In genomic region chr3:27861601-27862000, GRCm38 (mm10) we compare ENCODE assay signal across 11 mouse cellular contexts. TPM values are rescaled to one million over a fixed set of nuclear protein-coding genes. Genes with fewer than 3 reads are reported as not detected.
A peak's percentile ranks its signal among the peaks of the same experiment; 100 is the strongest.
DNase-seq lines count a peak whose midpoint lies in the region; ATAC-seq and TF ChIP-seq lines count a peak whose summit lies in the region.
"Had no signal": no experiment of that assay in that cellular context is flagged by ENCODE, and none has a peak within 500 bp of the region (broad histone marks: within the 10 kb centered on the region; RNA-seq: fewer than 3 reads in every experiment).

No protein-coding gene starts in this region.

- H3K9ac ChIP-seq in hindbrain, embryonic 15.5 days: no peak overlapping the region
- no peak overlapping the region for H3K9ac ChIP-seq in hindbrain, embryonic 13.5 days
- no peak overlapping the region for H3K9ac ChIP-seq in forebrain, embryonic 15.5 days (replicated peaks)

- WGBS in hindbrain, embryonic 15.5 days: 67% methylated on average over 6 of the region's 6 CpGs
- WGBS in hindbrain, embryonic 13.5 days: 67% methylated on average over 6 of the region's 6 CpGs
- WGBS in forebrain, embryonic 15.5 days: 55% methylated on average over 6 of the region's 6 CpGs
- WGBS in lung, adult 2 months: 50% methylated on average over 6 of the region's 6 CpGs

- DNase-seq in adrenal gland, adult 2 months: peak; percentile 93
- peak; percentile 22 for DNase-seq in heart, postnatal 25 days (ENCODE audit: low spot score)
- peak; percentile 58 for DNase-seq in lung, adult 2 months
- DNase-seq in testis, postnatal 14 days (ENCODE audit: low spot score): peak; percentile 52
- DNase-seq in thymus, postnatal 25 days: no peak

- H3K9me3 ChIP-seq in hindbrain, embryonic 15.5 days: no peaks in the 10 kb centered on the region
- H3K9me3 ChIP-seq in hindbrain, embryonic 13.5 days: no peaks in the 10 kb centered on the region
- no peaks in the 10 kb centered on the region for H3K9me3 ChIP-seq in forebrain, embryonic 15.5 days

- no peaks in the 10 kb centered on the region for H3K27me3 ChIP-seq in hindbrain, embryonic 15.5 days
- H3K27me3 ChIP-seq in hindbrain, embryonic 13.5 days: no peaks in the 10 kb centered on the region
- H3K27me3 ChIP-seq in forebrain, embryonic 15.5 days: no peaks in the 10 kb centered on the region
- H3K27me3 ChIP-seq: CH12.LX had no signal

- TF ChIP-seq POLR2A in lung, adult 2 months (IDR thresholded peaks at IDR 0.05; ENCODE audit: borderline replicate concordance, extremely low read depth, low read depth, low read length): no peak

- TF ChIP-seq CTCF in lung, adult 2 months (IDR thresholded peaks at IDR 0.05; ENCODE audit: insufficient read depth, low read length): no peak

- no peak overlapping the region for H3K4me2 ChIP-seq in hindbrain, embryonic 15.5 days
- H3K4me2 ChIP-seq in hindbrain, embryonic 13.5 days: no peak overlapping the region
- H3K4me2 ChIP-seq in forebrain, embryonic 15.5 days (replicated peaks): no peak overlapping the region

- intact Hi-C loops in heart, postnatal 25 days (cut with DNase I): loop anchor here (5.0 to 10.0 kb wide), 4 partner anchors 76 to 399 kb away; partner anchors contain the start of genes Fndc3b and Pld1

- H3K4me3 ChIP-seq in hindbrain, embryonic 15.5 days: no peak overlapping the region
- no peak overlapping the region for H3K4me3 ChIP-seq in hindbrain, embryonic 13.5 days
- no peak overlapping the region for H3K4me3 ChIP-seq in forebrain, embryonic 15.5 days
- no peak overlapping the region for H3K4me3 ChIP-seq in lung, adult 2 months (replicated peaks; ENCODE audit: extremely low read depth, low read depth, low read length)

- peaks cover 32% of the 10 kb centered on the region for H3K4me1 ChIP-seq in hindbrain, embryonic 15.5 days (replicated peaks)
- H3K4me1 ChIP-seq in hindbrain, embryonic 13.5 days (replicated peaks): peaks cover 35% of the 10 kb centered on the region
- peaks cover 25% of the 10 kb centered on the region for H3K4me1 ChIP-seq in forebrain, embryonic 15.5 days
- peaks cover 14% of the 10 kb centered on the region for H3K4me1 ChIP-seq in lung, adult 2 months (ENCODE audit: control insufficient read depth, insufficient read depth, low read length)

- no peaks in the 10 kb centered on the region for H3K36me3 ChIP-seq in hindbrain, embryonic 15.5 days
- no peaks in the 10 kb centered on the region for H3K36me3 ChIP-seq in hindbrain, embryonic 13.5 days
- no peaks in the 10 kb centered on the region for H3K36me3 ChIP-seq in forebrain, embryonic 15.5 days

- peak; percentile 57 for ATAC-seq in hindbrain, embryonic 15.5 days (ENCODE audit: low FRiP score, low read depth)
- no peak for ATAC-seq in hindbrain, embryonic 13.5 days (ENCODE audit: low FRiP score)
- peak; percentile 39 for ATAC-seq in forebrain, embryonic 15.5 days (replicated peaks)

- H3K27ac ChIP-seq in hindbrain, embryonic 15.5 days (replicated peaks): no peak overlapping the region
- H3K27ac ChIP-seq in hindbrain, embryonic 13.5 days: no peak overlapping the region
- no peak overlapping the region for H3K27ac ChIP-seq in forebrain, embryonic 15.5 days (replicated peaks)

RNA-seq across cellular contexts. Expression of gene Tmem212, which starts 34.6 kb away (rescaled TPM):
- polyA plus RNA-seq in hindbrain, embryonic 15.5 days (2015; fragmentation: Nextera tagmentation; extraction: Ambion mirVana): not detected in 2 replicates
- polyA plus RNA-seq in hindbrain, embryonic 13.5 days (2015; fragmentation: Nextera tagmentation; extraction: Ambion mirVana): not detected in 2 replicates
- not detected for total RNA-seq in adrenal gland, adult 2 months (2021)
- not detected in 2 replicates for polyA plus RNA-seq in adrenal gland, adult 2 months (2012; rRNA removed)
- not detected in 2 replicates for polyA plus RNA-seq in forebrain, embryonic 15.5 days (2015; fragmentation: Nextera tagmentation; extraction: Ambion mirVana)
- not detected for total RNA-seq in heart, postnatal 25 days (2021)
- polyA plus RNA-seq in lung, adult 2 months (2012; rRNA removed): 68.4 and 95.7 TPM in 2 replicates
- total RNA-seq: CH12.LX; common myeloid progenitor, adult 5-6 weeks had no signal
- polyA plus RNA-seq: limb, embryonic 11.5 days had no signal

Comparison
In these comparisons a context has a peak if more than half of its experiments do, and no peak if none do; other contexts are left out.
1. RNA of gene Tmem212, which starts 34.6 kb away (polyA plus RNA-seq): 68.4 to 95.7 TPM in lung, adult 2 months; not detected in hindbrain, embryonic 15.5 days, not detected in hindbrain, embryonic 13.5 days, not detected in adrenal gland, adult 2 months and not detected in forebrain, embryonic 15.5 days; every median in the first group is over 10 times any median in the second.